Mouse (Mus musculus) hindbrain, embryonic 14.5 days (tissue): ENCODE measurements around the gene Ccnf. TPM values are rescaled to one million over a fixed set of nuclear protein-coding genes. Genes with fewer than 3 reads are reported as not detected.

Experiments
- ATAC-seq: fragments of 200-750 bp; cut with Nextera tagmentation; 2 replicates; pipeline ENCODE4 v1.8.0; 2017; ENCODE audit warnings: moderate number of reproducible peaks, mild to moderate bottlenecking, moderate TSS enrichment, moderate library complexity; ENCODE audit not compliant: low FRiP score
- DNase-seq: peaks from one replicate; pipeline ENCODE4 v3.0.0-alpha.2; 2015; ENCODE audit warnings: low spot score
- H3K27ac ChIP-seq: fragments of 300-500 bp; sonication (generic); 2 replicates; pipeline ENCODE4 v1.5.1; 2014; ENCODE audit warnings: mild to moderate bottlenecking, moderate library complexity
- H3K27me3 ChIP-seq: fragments of 300-500 bp; sonication (generic); 2 replicates; pipeline ENCODE4 v1.6.1; 2014; ENCODE audit warnings: mild to moderate bottlenecking, low read length, mixed read lengths; ENCODE audit not compliant: control insufficient read depth, insufficient read depth
- H3K36me3 ChIP-seq: fragments of 300-500 bp; sonication (generic); replicated peaks from 2 replicates; pipeline ENCODE4 v1.6.1; 2014; ENCODE audit not compliant: control insufficient read depth, insufficient read depth
- H3K4me1 ChIP-seq: fragments of 300-500 bp; sonication (generic); replicated peaks from 2 replicates; pipeline ENCODE4 v1.6.1; 2014; ENCODE audit warnings: antibody characterized with exemption, low read length, mixed read lengths; ENCODE audit not compliant: control insufficient read depth, insufficient read depth
- H3K4me2 ChIP-seq: fragments of 300-500 bp; sonication (generic); replicated peaks from 2 replicates; pipeline ENCODE4 v1.6.1; 2014; ENCODE audit warnings: mild to moderate bottlenecking, moderate library complexity
- H3K4me3 ChIP-seq: fragments of 300-500 bp; sonication (generic); replicated peaks from 2 replicates; pipeline ENCODE4 v1.5.1; 2014; ENCODE audit warnings: mild to moderate bottlenecking, low read length
- H3K9ac ChIP-seq: fragments of 300-500 bp; sonication (generic); 2 replicates; pipeline ENCODE4 v1.6.1; 2014
- H3K9me3 ChIP-seq: fragments of 300-500 bp; sonication (generic); 2 replicates; pipeline ENCODE4 v1.6.1; 2016; ENCODE audit warnings: low read length; ENCODE audit not compliant: control insufficient read depth
- WGBS: fragments of 180-500 bp; shearing (Covaris S2); extraction: QIAGEN DNeasy Blood & Tissue Kit; methylation state at CpG from one replicate; pipeline ENCODE4 v1.1.7; 2014; 5-methylcytosine and 5-hydroxymethylcytosine counted together
- polyA plus RNA-seq: library from polyadenylated mRNA; unstranded; fragments of >200 nt; fragmentation: Nextera tagmentation; extraction: Ambion mirVana; gene quantifications from 2 replicates; pipeline ENCODE4 v1.2.1, GENCODE M21; 2014

Gene Ccnf
- 11.8 and 21.2 TPM in 2 replicates for polyA plus RNA-seq

DNA sequence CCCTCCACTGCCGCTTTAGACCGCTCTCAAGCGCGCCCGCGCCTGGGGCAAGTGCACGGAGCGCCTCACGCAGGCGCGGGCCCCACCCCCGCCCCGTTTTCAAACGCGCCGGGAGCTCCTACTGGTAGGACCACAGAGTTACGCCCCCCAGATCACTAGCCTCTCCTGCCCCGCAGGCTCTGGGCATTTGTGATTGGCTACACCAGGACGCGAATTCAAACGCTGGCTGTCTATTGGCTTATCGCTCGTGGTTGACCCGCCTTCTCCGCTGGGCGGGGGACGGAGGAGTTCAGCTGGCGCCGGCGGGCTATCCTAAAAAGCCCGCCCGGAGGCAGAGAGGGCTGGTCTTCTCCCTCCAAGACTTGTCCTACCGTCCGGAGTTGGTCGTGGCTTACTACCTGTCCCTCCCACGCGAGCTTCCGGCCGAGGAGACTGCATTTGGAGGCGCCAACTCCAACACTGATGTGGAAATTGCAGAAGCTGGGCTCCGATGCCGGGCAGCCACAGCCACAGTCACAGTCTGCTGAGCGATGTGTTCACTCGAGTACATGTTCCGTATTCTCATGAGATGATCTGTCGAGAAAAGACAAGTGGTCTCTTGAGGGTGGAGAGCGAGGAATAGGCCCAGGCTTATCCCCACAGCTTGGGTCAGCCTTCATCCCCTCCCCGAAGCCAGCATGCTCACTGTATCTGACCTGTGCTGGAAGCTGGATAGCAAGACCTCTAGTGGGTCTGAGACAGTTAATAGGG lies at the start of gene Ccnf:
Gene Ccnf (minus strand): TSS at position 165 of the 750 bp plus-strand sequence.
- peak within 1 kb of the TSS; percentile 55 for H3K27ac ChIP-seq
- H3K36me3 ChIP-seq = peaks cover 7% of the 10 kb centered on the region
- H3K27me3 ChIP-seq = no peaks in the 10 kb centered on the region
- H3K4me3 ChIP-seq = peak within 1 kb of the TSS; percentile 80
- H3K4me1 ChIP-seq = peaks cover 4% of the 10 kb centered on the region; the same call in 1 of the 2 replicates
- peak within 1 kb of the TSS; percentile 77 for H3K4me2 ChIP-seq
- WGBS = under 1% methylated on average over 48 of the region's 48 CpGs
- H3K9ac ChIP-seq = peak within 1 kb of the TSS; percentile 76
- H3K9me3 ChIP-seq = no peaks in the 10 kb centered on the region
- DNase-seq (peak; percentile 95), ATAC-seq (peak; percentile 100)

- Histone ChIP-seq H3K4me3 (no peak overlapping the region), H3K27ac (no peak overlapping the region), H3K36me3 (no peaks in the 10 kb centered on the region), H3K27me3 (no peaks in the 10 kb centered on the region), H3K9ac (no peak overlapping the region), H3K4me2 (no peak overlapping the region), H3K4me1 (no peaks in the 10 kb centered on the region), H3K9me3 (no peaks in the 10 kb centered on the region)
- ATAC-seq (no peak), DNase-seq (no peak)
- 91% methylated on average over 4 of the region's 4 CpGs for WGBS
Observed at GRCm38 (mm10) chr17:24300651-24301050, 49.4 kb upstream of the Ccnf start.

- Histone ChIP-seq H3K36me3 (no peaks in the 10 kb centered on the region), H3K9me3 (no peaks in the 10 kb centered on the region), H3K9ac (no peak overlapping the region), H3K4me1 (no peaks in the 10 kb centered on the region), H3K4me2 (no peak overlapping the region), H3K4me3 (no peak overlapping the region), H3K27me3 (no peaks in the 10 kb centered on the region), H3K27ac (no peak overlapping the region)
- ATAC-seq (no peak), DNase-seq (no peak)
- 84% methylated on average over 5 of the region's 5 CpGs for WGBS
Observed at GRCm38 (mm10) chr17:24289338-24289737, 38.1 kb upstream of the Ccnf start.

- WGBS = 91% methylated on average over 9 of the region's 9 CpGs
- no peak overlapping the region for H3K4me3 ChIP-seq
- no peak overlapping the region for H3K9ac ChIP-seq
- DNase-seq = no peak
- no peak overlapping the region for H3K27ac ChIP-seq
- H3K9me3 ChIP-seq = no peaks in the 10 kb centered on the region
- no peak for ATAC-seq
- no peaks in the 10 kb centered on the region for H3K4me1 ChIP-seq
- no peaks in the 10 kb centered on the region for H3K27me3 ChIP-seq
- H3K36me3 ChIP-seq = no peaks in the 10 kb centered on the region
- H3K4me2 ChIP-seq = no peak overlapping the region
Observed at GRCm38 (mm10) chr17:24288477-24288876, 37.2 kb upstream of the Ccnf start.

- Histone ChIP-seq H3K36me3 (no peaks in the 10 kb centered on the region), H3K4me3 (no peak overlapping the region), H3K27ac (no peak overlapping the region), H3K4me1 (no peaks in the 10 kb centered on the region), H3K9ac (no peak overlapping the region), H3K27me3 (no peaks in the 10 kb centered on the region), H3K4me2 (no peak overlapping the region), H3K9me3 (no peaks in the 10 kb centered on the region)
- no peak for DNase-seq
- ATAC-seq = no peak
- WGBS = 72% methylated on average over 3 of the region's 3 CpGs
Observed at GRCm38 (mm10) chr17:24285680-24286079, 34.4 kb upstream of the Ccnf start.

- H3K9me3 ChIP-seq = no peaks in the 10 kb centered on the region
- no peak overlapping the region for H3K9ac ChIP-seq
- H3K4me2 ChIP-seq = no peak overlapping the region
- H3K4me3 ChIP-seq = no peak overlapping the region
- WGBS = 73% methylated on average over 9 of the region's 9 CpGs
- DNase-seq (no peak), ATAC-seq (no peak)
- no peaks in the 10 kb centered on the region for H3K27me3 ChIP-seq
- no peak overlapping the region for H3K27ac ChIP-seq
- no peaks in the 10 kb centered on the region for H3K4me1 ChIP-seq
- H3K36me3 ChIP-seq = no peaks in the 10 kb centered on the region
Observed at GRCm38 (mm10) chr17:24283266-24283818, 32.1 kb upstream of the Ccnf start.

DNA sequence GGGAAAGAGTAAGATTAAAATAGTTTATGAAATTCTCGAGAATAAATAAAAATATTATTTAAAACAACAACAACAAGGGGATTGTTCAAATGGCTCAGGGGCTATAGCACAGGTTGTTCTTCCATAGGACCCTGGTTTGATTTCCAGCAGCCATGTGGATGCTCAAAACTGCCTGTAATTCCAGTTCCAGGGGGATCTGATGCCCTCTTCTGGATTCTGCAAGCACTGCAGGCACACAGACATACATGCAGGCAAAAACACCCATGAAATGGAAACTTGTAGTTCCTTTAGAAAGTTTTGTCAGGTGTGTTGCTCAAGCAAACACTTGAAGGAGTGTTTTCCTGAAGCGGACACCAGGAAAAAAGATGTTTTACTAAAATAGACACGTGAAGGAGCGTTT lies 31.4 kb upstream of the Ccnf start:
- H3K4me2 ChIP-seq = no peak overlapping the region

DNA sequence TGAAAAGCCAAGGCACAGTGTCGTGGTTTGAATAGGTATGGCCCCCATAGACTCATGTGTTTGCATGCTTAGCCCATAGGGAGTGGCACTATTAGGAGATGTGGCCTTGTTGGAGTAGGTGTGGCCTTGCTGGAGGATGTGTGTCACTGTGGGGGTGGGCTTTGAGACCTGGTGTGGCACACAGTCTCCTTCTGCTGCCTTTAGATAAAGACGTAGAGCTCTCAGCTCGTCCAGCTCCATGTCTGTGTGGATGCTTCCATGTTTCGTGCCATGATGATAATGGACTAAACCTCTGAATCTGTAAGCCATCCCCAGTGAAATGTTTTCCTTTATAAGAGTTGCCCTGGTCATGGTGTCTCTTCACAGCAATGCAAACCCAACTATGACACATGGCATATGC lies 28.6 kb upstream of the Ccnf start:
- ATAC-seq = no peak
- no peaks in the 10 kb centered on the region for H3K27me3 ChIP-seq

More for the DNA sequence above, 31.4 kb upstream of the Ccnf start:
- Histone ChIP-seq H3K4me1 (no peaks in the 10 kb centered on the region), H3K9me3 (no peaks in the 10 kb centered on the region), H3K36me3 (no peaks in the 10 kb centered on the region), H3K27me3 (no peaks in the 10 kb centered on the region), H3K4me3 (no peak overlapping the region), H3K27ac (no peak overlapping the region), H3K9ac (no peak overlapping the region)
- DNase-seq (no peak), ATAC-seq (no peak)
- WGBS = 65% methylated on average over 4 of the region's 4 CpGs

DNA sequence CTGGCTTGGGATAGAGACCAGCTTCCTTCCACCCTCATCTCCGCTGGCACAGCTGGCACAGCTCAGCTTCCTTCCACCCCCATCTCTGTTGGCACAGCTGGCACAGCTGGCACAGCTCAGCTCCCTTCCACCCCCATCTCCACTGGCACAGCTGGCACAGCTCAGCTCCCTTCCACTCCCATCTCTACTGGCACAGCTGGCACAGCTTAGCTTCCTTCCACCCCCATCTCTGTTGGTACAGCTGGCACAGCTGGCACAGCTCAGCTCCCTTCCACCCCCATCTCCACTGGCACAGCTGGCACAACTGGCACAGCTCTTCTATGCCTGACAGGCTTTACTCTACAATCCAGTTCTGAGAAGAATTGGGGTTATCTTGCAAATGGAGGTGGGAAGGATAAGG lies 15.8 kb upstream of the Ccnf start:
- Histone ChIP-seq H3K4me2 (no peak overlapping the region), H3K27me3 (no peaks in the 10 kb centered on the region), H3K9me3 (no peaks in the 10 kb centered on the region), H3K4me1 (no peaks in the 10 kb centered on the region), H3K27ac (no peak overlapping the region), H3K36me3 (no peaks in the 10 kb centered on the region), H3K9ac (no peak overlapping the region), H3K4me3 (no peak overlapping the region)
- ATAC-seq (no peak), DNase-seq (no peak)
- WGBS = 88% methylated on average over 1 of the region's 1 CpGs

More for the DNA sequence above, 28.6 kb upstream of the Ccnf start:
- no peak overlapping the region for H3K4me2 ChIP-seq
- H3K36me3 ChIP-seq = no peaks in the 10 kb centered on the region
- 84% methylated on average over 4 of the region's 4 CpGs for whole genome bisulfite sequencing
- no peaks in the 10 kb centered on the region for H3K4me1 ChIP-seq
- H3K9me3 ChIP-seq = no peaks in the 10 kb centered on the region
- DNase-seq = no peak
- no peak overlapping the region for H3K27ac ChIP-seq
- no peak overlapping the region for H3K9ac ChIP-seq
- no peak overlapping the region for H3K4me3 ChIP-seq
